Mouse (Mus musculus) kidney, adult 2 months (tissue): ENCODE measurements at regions not wholly inside any gene's neighbourhood (a gene's known extent, or its start where the extent isn't known, plus 50 kb on each side); places are given as distances from the start of the nearest gene placed in this dataset.
A peak's percentile ranks its signal among the peaks of the same experiment; 100 is the strongest.

ENCODE experiments used
- DNase-seq: peaks from one replicate; pipeline ENCODE4 v3.0.0; 2021
- H3K27ac ChIP-seq: fragments of 200-500 bp; 2 replicates; pipeline ENCODE4 v1.5.1; 2012; ENCODE audit warnings: low read depth, low read length, control low read depth, inconsistent platforms; ENCODE audit not compliant: insufficient read depth
- H3K27me3 ChIP-seq: fragments of 200-500 bp; replicated peaks from 2 replicates; pipeline ENCODE4 v1.6.1; 2012; ENCODE audit warnings: mild to moderate bottlenecking, moderate library complexity, low read length, inconsistent platforms; ENCODE audit not compliant: control insufficient read depth, insufficient read depth
- H3K36me3 ChIP-seq: fragments of 200-500 bp; 2 replicates; pipeline ENCODE4 v1.6.1; 2012; ENCODE audit warnings: mild to moderate bottlenecking, moderate library complexity, low read length, inconsistent platforms; ENCODE audit not compliant: control insufficient read depth, insufficient read depth
- H3K4me1 ChIP-seq: fragments of 200-500 bp; 2 replicates; pipeline ENCODE4 v1.6.1; 2011; ENCODE audit warnings: low read length; ENCODE audit not compliant: control insufficient read depth, insufficient read depth
- H3K4me3 ChIP-seq: fragments of 200-500 bp; 2 replicates; pipeline ENCODE4 v1.5.1; 2011; ENCODE audit warnings: mild to moderate bottlenecking, low read depth, low read length, control low read depth; ENCODE audit not compliant: insufficient read depth
- CTCF ChIP-seq: fragments of 200-500 bp; conservative IDR thresholded peaks from 2 replicates; pipeline ENCODE4 v1.5.1; 2011; ENCODE audit warnings: low read depth, mild to moderate bottlenecking, control low read depth, low read length, moderate library complexity, mixed read lengths; ENCODE audit not compliant: insufficient read depth, insufficient read length
- POLR2A ChIP-seq: fragments of 200-500 bp; IDR thresholded peaks from one replicate; pipeline ENCODE4 v1.6.1; 2011; ENCODE audit warnings: low read depth, low read length, control low read depth
- WGBS: fragments of 180-500 bp; shearing (Covaris S2); methylation state at CpG from one replicate; pipeline ENCODE4 v1.1.7; 2018; 5-methylcytosine and 5-hydroxymethylcytosine counted together

DNA sequence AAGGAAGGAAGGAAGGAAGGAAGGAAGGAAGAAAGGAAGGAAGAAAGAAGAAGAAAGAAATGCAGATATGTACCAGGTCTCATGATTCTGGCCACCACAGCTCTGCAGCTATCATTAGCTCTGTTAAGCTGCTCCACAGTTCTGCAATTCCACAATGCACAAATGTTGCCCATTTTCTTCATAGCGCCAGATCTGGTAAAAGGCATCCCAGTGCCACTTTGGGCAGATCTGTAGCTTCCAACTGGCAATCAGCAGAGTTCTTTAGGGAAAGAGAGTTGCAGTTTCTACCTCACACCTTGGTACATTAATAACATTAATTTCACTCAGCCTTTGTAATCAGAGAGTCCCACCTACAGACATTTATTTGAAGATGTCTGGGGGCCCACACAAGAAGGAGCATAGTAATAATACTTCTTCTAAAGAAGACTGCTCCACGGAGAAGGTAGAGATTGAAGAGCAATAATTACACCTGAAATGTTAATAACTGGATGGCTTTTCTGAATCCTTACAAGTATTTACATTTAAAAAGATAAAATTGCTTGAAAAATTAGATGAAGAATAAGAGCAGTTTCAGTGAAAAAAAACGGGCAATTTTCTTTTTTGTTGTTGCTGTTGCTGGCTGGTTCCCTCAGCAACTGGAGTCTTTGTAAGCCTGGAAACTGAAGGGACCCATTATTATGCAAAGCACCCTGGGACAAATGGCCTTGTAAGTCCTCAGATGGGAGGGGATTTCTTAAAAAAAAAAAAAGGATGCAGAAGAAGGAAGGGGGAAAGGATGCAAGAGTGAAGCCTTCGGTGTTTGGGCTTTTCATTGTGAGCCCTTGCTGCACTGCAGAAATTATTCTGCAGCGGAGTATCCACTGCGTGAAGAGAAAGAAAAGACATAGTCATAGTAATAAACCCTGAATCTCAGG is 418.1 kb upstream of the Nr5a2 start:
- no peaks in the 10 kb centered on the region for H3K4me1 ChIP-seq
- TF ChIP-seq CTCF (no peak), POLR2A (no peak)
- WGBS = 61% methylated on average over 6 of the region's 6 CpGs
- H3K27ac ChIP-seq = no peak overlapping the region
- H3K4me3 ChIP-seq = no peak overlapping the region
- no peak for DNase-seq
- H3K27me3 ChIP-seq = no peaks in the 10 kb centered on the region
- no peaks in the 10 kb centered on the region for H3K36me3 ChIP-seq

DNA sequence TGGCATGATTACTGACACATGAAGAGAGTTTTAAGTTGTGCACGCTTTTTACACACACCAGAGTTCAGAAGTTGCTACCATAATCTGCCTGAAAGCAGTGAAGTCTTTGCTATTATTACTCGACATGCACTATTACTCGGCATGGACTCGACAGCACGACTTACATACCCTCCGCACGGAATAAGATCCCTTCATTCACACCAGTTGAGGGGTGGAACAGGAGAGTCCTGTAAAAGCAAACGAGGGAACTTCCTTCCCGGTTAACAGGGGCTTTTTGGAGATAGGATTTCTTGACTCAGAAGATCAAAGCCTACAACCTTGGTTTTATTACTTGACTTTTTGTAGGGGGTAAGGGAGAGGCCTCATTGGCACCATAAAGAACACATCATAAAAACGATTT is 416.4 kb upstream of the Nr5a2 start:
- no peak overlapping the region for H3K27ac ChIP-seq

DNA sequence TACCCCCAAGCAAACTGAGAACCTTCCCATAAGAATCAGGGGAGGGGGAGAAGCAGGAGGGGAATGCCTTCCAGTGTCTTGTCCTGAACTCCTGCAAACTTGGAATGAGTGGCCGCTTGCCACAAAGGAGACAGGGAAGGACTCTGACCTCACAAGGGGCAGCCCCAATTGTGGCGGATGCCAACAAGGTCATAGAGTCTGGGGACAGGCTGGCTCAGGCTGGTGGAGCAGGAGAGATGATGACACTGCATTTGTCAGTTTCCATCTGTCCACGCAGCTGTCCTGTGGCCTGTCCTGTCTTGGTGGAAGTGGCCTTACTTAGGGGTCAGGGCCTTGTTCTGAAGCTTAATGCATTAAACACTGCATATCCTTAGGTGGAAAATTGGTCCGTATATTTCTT is 414.4 kb upstream of the Nr5a2 start:
- no peak overlapping the region for H3K27ac ChIP-seq
- H3K4me3 ChIP-seq = no peak overlapping the region
- H3K36me3 ChIP-seq = no peaks in the 10 kb centered on the region
- 65% methylated on average over 4 of the region's 4 CpGs for WGBS
- DNase-seq = peak; percentile 32
- no peak for TF ChIP-seq POLR2A
- no peak for TF ChIP-seq CTCF
- H3K4me1 ChIP-seq = no peaks in the 10 kb centered on the region
- no peaks in the 10 kb centered on the region for H3K27me3 ChIP-seq

More for the DNA sequence above, 416.4 kb upstream of the Nr5a2 start:
- H3K4me3 ChIP-seq = no peak overlapping the region
- H3K36me3 ChIP-seq = no peaks in the 10 kb centered on the region
- H3K27me3 ChIP-seq = no peaks in the 10 kb centered on the region
- TF ChIP-seq POLR2A (no peak), CTCF (no peak)
- no peak for DNase-seq
- no peaks in the 10 kb centered on the region for H3K4me1 ChIP-seq
- WGBS = 35% methylated on average over 10 of the region's 10 CpGs

DNA sequence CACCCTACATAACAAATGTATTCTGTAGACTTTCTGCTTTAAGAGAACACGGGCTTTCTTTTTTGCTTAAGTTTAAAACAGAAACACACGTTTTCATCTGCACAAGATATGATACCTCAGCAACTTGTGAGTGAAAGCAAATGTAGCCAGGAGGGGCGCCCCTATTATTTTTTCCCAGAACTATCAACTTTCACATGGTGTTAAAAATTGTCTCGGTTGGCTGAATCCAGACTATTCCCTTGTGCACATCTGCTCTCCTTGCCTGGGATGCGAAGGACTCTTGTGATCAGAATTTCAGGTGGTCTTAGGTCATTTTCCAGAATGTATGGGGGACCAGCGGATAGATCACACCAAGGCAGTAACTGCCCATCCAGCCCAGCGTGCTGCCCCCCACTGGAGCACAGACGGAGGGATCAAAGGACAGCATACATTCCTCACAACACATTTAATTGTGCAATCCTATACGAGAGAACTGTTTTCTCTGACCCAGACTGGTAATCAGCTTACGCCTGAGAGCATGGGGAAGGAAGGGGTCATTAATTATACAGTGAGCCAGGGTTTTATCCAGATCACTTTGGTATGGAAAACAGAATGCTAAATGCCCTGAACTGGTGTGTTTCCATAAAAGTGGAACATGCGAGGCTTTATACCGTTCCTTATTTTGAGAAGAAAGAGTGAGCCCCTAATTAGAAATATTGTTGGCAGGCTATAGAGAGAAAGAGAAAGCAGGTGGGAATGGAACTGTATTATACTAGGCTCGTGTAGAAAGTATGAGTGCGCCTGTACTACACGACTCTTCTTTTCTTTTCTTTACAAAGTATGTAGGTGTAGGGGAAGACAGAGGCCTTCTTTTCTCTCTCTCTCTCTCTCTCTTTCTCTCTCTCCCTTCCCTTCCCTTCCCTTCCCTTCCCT is 413.5 kb upstream of the Nr5a2 start:
- TF ChIP-seq POLR2A = no peak
- no peak for TF ChIP-seq CTCF
- no peak for DNase-seq
- H3K27ac ChIP-seq = no peak overlapping the region

DNA sequence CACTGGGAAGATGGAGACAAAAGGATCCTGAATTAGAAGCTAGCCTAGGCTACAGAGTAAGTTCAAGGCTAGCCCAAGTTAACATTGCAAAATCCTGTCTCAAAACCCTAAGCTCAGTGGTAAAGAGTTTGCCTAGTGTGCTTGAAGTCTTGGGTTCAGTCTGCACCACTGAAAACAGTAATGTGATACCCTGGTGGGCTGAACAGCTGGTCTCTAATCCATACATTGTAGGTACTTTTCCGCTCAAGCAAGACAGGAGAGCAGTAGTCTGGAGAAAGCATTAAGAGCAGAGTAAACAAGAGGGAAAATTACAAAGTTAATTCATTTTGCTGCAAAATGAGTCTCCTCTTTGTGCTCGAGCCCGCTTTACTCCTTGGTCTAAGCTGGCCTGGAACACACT is 412.0 kb upstream of the Nr5a2 start:
- WGBS = 88% methylated on average over 3 of the region's 3 CpGs
- Histone ChIP-seq H3K27me3 (no peaks in the 10 kb centered on the region), H3K4me3 (no peak overlapping the region), H3K4me1 (no peaks in the 10 kb centered on the region), H3K36me3 (no peaks in the 10 kb centered on the region), H3K27ac (no peak overlapping the region)
- no peak for TF ChIP-seq POLR2A
- TF ChIP-seq CTCF = no peak
- no peak for DNase-seq

More for the DNA sequence above, 413.5 kb upstream of the Nr5a2 start:
- Histone ChIP-seq H3K4me1 (no peaks in the 10 kb centered on the region), H3K36me3 (no peaks in the 10 kb centered on the region), H3K4me3 (no peak overlapping the region), H3K27me3 (no peaks in the 10 kb centered on the region)
- WGBS = 53% methylated on average over 15 of the region's 15 CpGs

DNA sequence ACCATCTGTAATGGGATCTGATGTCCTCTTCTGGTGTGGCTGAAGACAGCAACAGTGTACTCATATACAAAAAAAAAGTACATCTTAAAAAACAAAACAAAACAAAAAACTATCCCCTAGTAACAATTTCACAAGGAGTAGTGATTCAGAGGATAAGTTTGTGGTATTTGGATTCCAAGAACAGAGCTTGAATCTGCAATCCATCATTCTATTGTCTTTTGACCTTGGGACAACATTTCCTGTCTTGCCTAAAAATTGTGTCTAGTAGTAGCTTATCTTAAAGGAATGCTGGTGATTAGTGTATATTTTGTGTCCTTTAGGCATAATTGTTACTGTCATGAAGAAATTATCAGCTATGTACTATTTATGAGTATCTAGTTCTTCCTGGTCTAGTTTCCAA is 404.1 kb upstream of the Nr5a2 start:
- Histone ChIP-seq H3K36me3 (no peaks in the 10 kb centered on the region), H3K4me3 (no peak overlapping the region), H3K4me1 (no peaks in the 10 kb centered on the region), H3K27me3 (no peaks in the 10 kb centered on the region), H3K27ac (no peak overlapping the region)
- TF ChIP-seq CTCF = no peak
- TF ChIP-seq POLR2A = no peak
- no peak for DNase-seq

DNA sequence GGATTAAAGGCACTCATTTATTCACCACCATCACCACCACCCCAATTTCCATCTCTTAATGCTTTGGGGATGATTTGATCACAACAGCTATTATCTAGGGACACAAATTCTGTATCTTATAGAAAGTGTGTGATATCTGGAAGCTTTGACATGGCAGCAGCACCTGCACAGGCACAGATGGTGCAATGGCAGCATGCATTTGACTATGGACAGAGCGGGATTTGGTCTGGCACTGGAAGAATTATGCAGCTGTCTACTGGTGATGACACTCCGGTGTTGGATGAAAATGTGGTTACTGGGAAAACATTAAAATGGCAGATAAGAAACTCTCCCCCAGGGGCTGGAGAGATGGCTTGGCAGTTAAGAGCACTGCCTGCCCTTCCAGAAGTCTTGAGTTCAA is 403.7 kb upstream of the Nr5a2 start:
- Histone ChIP-seq H3K27ac (no peak overlapping the region), H3K36me3 (no peaks in the 10 kb centered on the region), H3K27me3 (no peaks in the 10 kb centered on the region), H3K4me3 (no peak overlapping the region), H3K4me1 (no peaks in the 10 kb centered on the region)
- DNase-seq = no peak
- WGBS = 91% methylated on average over 2 of the region's 2 CpGs
- no peak for TF ChIP-seq CTCF
- TF ChIP-seq POLR2A = no peak
